Mouse (Mus musculus): ENCODE data around the gene E130208F15Rik. TPM values are rescaled to one million over a fixed set of nuclear protein-coding genes. Genes with fewer than 3 reads are reported as not detected.
A peak's percentile ranks its signal among the peaks of the same experiment; 100 is the strongest.

Gene E130208F15Rik
- polyA plus RNA-seq, 1 experiment from 2014 or later: not detected

DNA sequence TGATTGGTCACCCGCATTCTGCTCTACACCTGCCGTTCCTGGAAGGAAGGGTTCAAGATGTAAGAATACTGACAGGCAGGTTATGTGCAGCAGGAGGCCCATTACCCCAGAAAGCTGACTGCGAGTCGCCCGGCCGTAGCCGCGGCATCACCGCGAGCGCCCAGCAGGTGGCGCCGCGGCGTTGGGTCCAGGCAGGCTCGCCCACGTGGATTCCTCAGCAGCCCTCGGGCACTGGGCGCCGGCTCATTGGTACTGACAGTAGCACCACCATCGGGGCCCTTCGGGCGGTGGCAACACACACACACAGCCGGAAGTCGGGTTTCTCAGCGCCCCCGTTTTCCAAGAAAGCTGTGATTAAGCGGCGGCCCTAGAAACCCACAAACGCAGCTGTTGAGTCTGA is 26.3 kb downstream of the E130208F15Rik start:
- Histone ChIP-seq H3K4me1 (replicated peaks) (peaks cover 15% of the 10 kb centered on the region), H3K9me3 (no peaks in the 10 kb centered on the region), H3K4me2 (peak overlapping the region; percentile 46), H3K36me3 (no peaks in the 10 kb centered on the region), H3K27ac (replicated peaks) (no peak overlapping the region), H3K27me3 (peaks cover 57% of the 10 kb centered on the region), H3K9ac (peak overlapping the region; percentile 38; the same call in 1 of the 2 replicates), H3K4me3 (peak overlapping the region; percentile 13; the same call in 1 of the 2 replicates)
- peak; percentile 56 for ATAC-seq (ENCODE audit: low read depth)
- WGBS: 1% methylated on average over 30 of the region's 30 CpGs

DNA sequence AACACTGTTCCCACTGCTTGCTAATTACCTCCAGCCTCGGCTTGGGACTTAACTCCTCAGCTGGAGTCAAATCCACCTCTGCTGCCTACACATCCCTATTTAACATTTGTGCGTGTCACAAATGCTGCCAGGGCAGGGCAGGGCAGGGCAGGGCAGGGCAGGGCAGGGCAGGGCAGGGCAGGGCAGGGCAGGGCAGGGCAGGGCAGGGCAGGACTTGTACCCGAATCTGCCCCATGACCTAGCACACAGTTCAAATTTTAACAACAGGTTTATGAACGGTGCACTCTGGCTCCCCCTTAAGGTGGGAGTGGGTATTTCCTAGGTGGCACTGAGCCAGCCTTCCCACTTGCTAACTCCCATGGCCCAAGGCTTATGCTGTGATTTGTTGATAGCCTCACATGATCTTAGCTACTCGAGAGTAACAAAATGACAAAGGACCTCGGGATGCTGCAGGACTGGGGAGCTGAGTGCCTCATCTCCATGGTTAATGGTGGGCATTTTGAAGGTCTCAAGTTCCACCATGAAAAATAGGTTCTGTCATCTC is 31.8 kb downstream of the E130208F15Rik start:
- Histone ChIP-seq H3K4me3 (no peak overlapping the region), H3K9me3 (no peaks in the 10 kb centered on the region), H3K4me2 (no peak overlapping the region), H3K27me3 (peaks cover 20% of the 10 kb centered on the region), H3K4me1 (replicated peaks) (peaks cover 29% of the 10 kb centered on the region), H3K9ac (no peak overlapping the region), H3K36me3 (peaks cover 36% of the 10 kb centered on the region), H3K27ac (replicated peaks) (no peak overlapping the region; the same call in 1 of the 2 replicates)
- 18% methylated on average over 6 of the region's 6 CpGs for WGBS
- ATAC-seq (ENCODE audit: low read depth): 0 out of 2 replicates have a peak, but pooled peaks have one; percentile 48

DNA sequence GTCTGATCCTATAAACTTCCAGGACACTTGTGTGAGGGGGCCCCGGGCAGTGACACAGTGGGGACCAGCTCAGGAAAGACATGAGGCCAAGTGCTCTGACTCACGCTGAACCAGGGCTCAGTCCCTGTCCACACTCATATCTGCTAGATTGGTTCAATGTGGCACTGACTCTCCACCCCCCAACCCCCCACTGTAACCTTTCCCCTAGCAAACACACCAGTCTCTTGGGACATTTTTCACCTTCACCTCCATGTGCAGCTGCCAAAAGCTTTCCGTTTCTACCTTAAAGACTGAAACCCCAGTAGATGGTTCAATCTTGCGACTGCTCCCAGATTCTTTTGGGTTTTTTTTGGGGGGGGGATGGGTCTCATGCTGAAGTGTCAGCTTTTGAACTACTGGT is 32.5 kb downstream of the E130208F15Rik start:
- H3K4me1 ChIP-seq (replicated peaks): peaks cover 36% of the 10 kb centered on the region
- no peak overlapping the region; the same call in 1 of the 2 replicates for H3K27ac ChIP-seq (replicated peaks)
- H3K27me3 ChIP-seq: peaks cover 13% of the 10 kb centered on the region
- no peak overlapping the region for H3K4me2 ChIP-seq
- H3K4me3 ChIP-seq: no peak overlapping the region
- WGBS: 81% methylated on average over 4 of the region's 4 CpGs
- H3K36me3 ChIP-seq: peaks cover 38% of the 10 kb centered on the region
- no peaks in the 10 kb centered on the region for H3K9me3 ChIP-seq
- ATAC-seq (ENCODE audit: low read depth): no peak
- no peak overlapping the region for H3K9ac ChIP-seq

DNA sequence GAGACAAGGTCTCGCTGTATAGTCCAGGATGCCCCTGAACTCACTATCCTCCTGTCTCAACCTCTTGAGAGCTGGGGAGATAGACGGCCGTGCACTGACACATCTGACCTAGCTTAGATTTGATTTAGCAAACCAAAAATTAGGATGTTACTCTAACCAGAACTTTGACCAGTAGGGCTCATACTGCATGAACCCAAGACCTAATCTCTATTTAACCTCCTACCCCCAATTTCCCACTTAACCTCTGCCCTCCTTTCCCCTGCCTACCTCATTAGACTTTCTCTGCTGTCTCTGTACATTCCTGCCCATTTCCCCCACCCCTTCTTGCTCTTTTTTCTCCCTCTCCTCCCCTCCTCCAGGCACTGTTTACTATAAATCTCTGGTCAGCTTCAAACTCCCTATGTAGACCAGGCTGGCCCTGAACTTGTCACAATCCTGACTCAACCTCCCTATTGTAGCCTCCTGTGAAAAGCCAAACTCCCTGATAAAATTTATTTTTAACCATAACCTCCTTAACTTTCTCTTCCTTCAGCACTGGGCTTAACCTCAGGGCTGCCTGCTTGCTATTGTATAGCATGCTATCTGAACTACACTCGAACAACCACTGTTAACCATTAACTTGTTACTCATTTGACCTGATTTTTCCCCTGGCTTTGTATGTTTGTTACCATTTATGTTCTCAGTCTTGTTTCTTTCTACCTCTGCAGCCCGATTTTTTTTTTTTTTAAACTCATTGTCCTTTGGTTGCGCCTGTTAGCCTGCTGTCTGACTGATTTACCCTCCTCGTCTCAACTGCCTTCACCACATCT is 37.0 kb downstream of the E130208F15Rik start:
- Histone ChIP-seq H3K36me3 (peaks cover 54% of the 10 kb centered on the region), H3K9me3 (no peaks in the 10 kb centered on the region), H3K4me1 (replicated peaks) (peaks cover 76% of the 10 kb centered on the region), H3K27me3 (no peaks in the 10 kb centered on the region), H3K9ac (peak overlapping the region; percentile 60), H3K4me3 (peak overlapping the region; percentile 21; the same call in 1 of the 2 replicates), H3K4me2 (peak overlapping the region; percentile 83), H3K27ac (replicated peaks) (no peak overlapping the region)
- no peak for ATAC-seq (ENCODE audit: low read depth)
- WGBS: 40% methylated on average over 7 of the region's 7 CpGs

DNA sequence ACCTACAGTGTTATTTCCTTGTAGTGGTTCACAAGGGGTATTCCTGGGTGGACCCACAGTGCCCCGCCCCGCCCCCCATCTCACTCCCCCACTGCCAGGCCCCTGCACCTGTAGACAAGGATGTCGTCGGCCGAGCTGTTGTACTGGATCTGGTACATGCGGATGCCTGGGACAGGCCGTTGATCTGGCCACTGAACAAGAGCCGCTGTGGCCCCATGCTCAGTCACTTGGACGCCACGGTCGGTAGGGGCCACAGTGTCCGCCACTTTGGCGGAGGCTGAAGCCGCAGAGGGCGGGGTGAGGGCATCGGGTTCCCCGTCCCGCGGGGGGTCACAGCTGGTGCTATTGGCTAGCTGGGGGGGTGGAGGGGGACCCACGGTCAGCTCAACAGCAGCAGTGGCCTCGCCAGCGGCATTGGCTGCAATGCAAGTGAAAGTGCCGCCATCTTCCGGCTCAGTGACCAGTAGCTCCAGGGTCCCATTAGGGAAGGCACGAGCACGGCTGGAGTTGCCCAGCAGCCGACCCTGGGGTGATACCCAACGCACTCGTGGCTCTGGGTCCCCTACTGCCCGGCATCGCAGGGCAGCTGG is 37.8 kb downstream of the E130208F15Rik start:
- Histone ChIP-seq H3K9ac (peak overlapping the region; percentile 60), H3K36me3 (peaks cover 53% of the 10 kb centered on the region), H3K4me2 (peak overlapping the region; percentile 83), H3K27ac (replicated peaks) (no peak overlapping the region), H3K9me3 (no peaks in the 10 kb centered on the region), H3K27me3 (peaks cover 3% of the 10 kb centered on the region; the same call in 1 of the 2 replicates), H3K4me1 (replicated peaks) (peaks cover 71% of the 10 kb centered on the region), H3K4me3 (peak overlapping the region; percentile 21)
- 55% methylated on average over 31 of the region's 31 CpGs for WGBS
- no peak for ATAC-seq (ENCODE audit: low read depth)

DNA sequence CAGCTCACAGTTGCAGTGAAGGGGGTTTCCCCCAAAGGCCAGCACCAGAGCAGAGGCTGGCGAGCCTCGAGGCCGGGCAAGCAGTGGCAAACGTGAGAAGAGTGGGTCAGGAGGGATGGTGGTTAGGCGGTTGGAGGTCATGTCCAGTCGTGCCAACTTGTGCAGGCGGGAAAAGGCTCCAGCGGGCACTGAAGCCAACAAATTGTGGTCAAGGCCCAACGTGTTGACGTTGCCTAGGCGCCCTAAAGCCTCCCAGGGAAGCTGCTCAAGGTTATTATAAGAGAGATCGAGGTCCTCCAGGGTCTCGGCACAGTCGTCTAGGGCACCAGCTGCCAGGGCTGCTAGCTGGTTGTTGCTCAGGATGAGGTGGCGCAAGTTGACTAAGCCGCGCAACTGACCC is 38.5 kb downstream of the E130208F15Rik start:
- ATAC-seq (ENCODE audit: low read depth): no peak
- H3K36me3 ChIP-seq: peaks cover 46% of the 10 kb centered on the region
- H3K9me3 ChIP-seq: no peaks in the 10 kb centered on the region
- WGBS: 93% methylated on average over 17 of the region's 17 CpGs
- peaks cover 68% of the 10 kb centered on the region for H3K4me1 ChIP-seq (replicated peaks)
- H3K4me2 ChIP-seq: peak overlapping the region; percentile 83
- peaks cover 10% of the 10 kb centered on the region for H3K27me3 ChIP-seq
- H3K4me3 ChIP-seq: peak overlapping the region; percentile 21
- no peak overlapping the region for H3K27ac ChIP-seq (replicated peaks)
- peak overlapping the region; percentile 60; the same call in 1 of the 2 replicates for H3K9ac ChIP-seq

DNA sequence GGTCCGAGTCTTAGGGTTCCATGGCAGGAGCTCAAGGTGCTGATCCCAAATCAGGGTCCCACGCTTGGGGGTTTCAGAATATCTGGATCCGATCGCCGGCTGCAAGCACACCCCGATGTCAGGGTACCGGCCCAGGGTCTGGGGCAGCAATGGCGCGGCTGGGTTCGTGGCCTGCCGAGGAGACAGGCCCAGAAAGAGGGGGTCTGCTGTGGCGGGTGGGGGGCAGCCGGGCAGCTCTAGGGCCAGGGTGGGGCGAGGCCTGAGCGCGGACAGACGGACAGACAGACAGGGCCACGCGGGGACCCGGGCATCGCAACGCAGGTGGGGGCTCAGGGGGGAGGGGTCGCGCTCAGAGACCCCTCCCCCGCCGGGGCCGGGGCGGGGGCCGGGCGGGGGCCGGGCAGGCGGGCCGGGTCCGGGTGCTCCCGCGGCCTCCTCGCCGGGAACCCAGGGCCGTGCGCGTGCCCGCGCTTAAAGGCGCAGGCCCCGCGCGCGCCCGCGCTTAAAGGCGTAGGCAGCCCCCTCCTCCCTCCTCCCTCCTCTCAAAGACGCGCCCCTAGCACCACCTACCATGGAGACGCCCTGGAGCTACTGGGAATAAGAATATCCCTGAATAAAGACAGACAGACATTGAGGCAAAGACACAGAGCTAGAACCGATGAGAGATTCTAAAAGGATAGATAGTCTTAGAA is 41.3 kb downstream of the E130208F15Rik start, which contains the start of gene Lrfn3:
TSS of gene Lrfn3 (minus strand) at position 121 of the 692 bp plus-strand sequence.
- Histone ChIP-seq H3K4me3 (peak within 1 kb of the TSS; percentile 70), H3K9me3 (no peaks in the 10 kb centered on the region), H3K4me1 (replicated peaks) (peaks cover 57% of the 10 kb centered on the region), H3K4me2 (peak within 1 kb of the TSS; percentile 83), H3K36me3 (peaks cover 22% of the 10 kb centered on the region), H3K27ac (replicated peaks) (peak within 1 kb of the TSS; percentile 54), H3K27me3 (peaks cover 19% of the 10 kb centered on the region), H3K9ac (peak within 1 kb of the TSS; percentile 96)
- peak; percentile 83 for ATAC-seq (ENCODE audit: low read depth)
- 1% methylated on average over 51 of the region's 55 CpGs for WGBS

DNA sequence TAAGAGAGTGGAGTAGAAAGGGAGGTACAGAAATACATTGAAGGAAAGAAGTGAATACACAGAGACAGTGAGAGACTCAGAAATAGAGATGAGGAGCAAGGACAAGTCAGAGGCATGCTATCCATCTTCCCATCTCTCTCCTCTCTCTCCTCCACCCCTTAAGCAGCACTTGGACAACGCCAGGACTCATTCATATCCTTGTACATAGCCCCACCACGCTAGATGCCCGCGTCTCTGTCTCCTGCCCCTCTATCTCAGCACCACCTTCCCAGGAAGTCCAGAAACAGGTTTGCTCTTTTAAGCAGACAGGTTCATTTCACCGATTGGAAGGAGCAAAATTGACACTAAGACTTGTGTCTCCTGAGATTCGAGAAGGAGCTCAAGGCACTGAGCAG is 41.8 kb downstream of the E130208F15Rik start:
- peak overlapping the region; percentile 83 for H3K4me2 ChIP-seq
- H3K36me3 ChIP-seq: peaks cover 17% of the 10 kb centered on the region
- 67% methylated on average over 6 of the region's 6 CpGs for WGBS
- ATAC-seq (ENCODE audit: low read depth): peak; percentile 45
- H3K9ac ChIP-seq: peak overlapping the region; percentile 96
- peaks cover 51% of the 10 kb centered on the region for H3K4me1 ChIP-seq (replicated peaks)
- H3K9me3 ChIP-seq: no peaks in the 10 kb centered on the region
- peak overlapping the region; percentile 54 for H3K27ac ChIP-seq (replicated peaks)
- peaks cover 19% of the 10 kb centered on the region for H3K27me3 ChIP-seq
- H3K4me3 ChIP-seq: peak overlapping the region; percentile 70

DNA sequence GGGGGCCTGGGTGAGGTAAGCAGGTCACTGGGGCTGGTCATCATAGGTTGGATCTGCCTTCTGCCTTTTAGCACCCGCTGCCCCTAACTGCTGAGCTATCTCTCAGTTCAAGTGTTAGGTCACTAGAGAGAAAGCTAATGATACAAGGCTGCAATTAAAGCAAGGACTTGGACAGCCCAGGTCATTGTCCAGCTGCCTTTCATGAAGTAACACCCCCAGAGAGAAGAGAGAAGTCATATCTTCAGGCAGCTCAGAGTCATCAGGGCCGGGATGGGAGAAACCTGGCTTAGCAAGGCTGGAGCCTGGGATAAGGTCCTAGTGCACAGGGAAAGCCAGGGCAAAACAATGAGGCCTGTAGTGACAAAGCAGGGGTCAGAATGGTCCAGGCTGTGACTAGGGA is 45.9 kb downstream of the E130208F15Rik start:
- WGBS: 63% methylated on average over 2 of the region's 2 CpGs
- Histone ChIP-seq H3K4me1 (replicated peaks) (peaks cover 10% of the 10 kb centered on the region), H3K4me3 (no peak overlapping the region), H3K9me3 (no peaks in the 10 kb centered on the region), H3K27me3 (peaks cover 19% of the 10 kb centered on the region), H3K27ac (replicated peaks) (no peak overlapping the region), H3K9ac (no peak overlapping the region), H3K4me2 (no peak overlapping the region), H3K36me3 (no peaks in the 10 kb centered on the region)
- no peak for ATAC-seq (ENCODE audit: low read depth)
